8 mouse cellular contexts compared by ENCODE assay signal in the genomic region with DNA sequence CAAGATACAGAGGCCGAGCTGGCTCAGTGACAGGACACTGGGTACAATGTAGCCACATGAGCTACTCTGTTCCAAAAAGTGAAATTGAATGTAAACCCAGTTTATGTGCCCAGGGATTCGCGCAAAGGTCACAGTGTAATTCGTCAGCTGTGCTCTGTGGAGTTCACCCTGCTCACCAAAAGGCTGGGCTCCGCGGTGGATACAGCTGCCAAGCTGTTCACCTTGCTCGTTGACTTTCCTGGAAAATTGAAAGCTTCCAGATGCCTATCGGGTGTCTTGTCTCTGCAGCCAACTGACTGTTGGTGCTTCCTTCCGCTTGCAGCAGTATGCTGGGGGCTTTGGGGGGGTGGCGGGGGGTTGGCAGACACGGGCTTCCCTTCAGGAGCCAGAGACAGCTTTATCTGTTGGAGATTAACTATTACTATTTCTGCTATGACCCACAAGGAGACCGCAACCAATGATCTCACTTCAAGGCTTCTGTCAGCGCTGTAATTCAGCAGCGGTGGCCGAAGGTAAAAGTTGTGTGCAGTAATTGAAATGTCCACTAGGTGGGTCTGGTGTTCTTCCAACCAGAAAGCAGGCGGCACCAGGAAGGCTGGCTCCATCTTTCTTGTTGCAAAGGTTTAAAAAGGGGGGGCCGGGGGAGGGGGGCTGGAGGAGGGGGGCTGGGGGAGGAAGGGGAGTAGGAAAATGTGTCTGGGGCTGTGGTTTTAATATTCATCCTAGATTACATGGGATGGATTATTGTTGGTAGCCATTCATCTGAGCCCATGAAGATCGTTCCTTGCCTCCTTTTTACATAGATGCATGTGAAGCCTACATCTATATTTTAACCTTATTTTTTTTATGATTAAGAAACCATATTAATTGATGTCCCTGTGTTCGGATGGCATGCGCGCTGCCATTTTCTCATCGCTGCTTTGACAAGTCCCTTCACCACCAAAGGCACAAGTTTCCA.
DNase-seq lines count a peak whose midpoint lies in the region; ATAC-seq and TF ChIP-seq lines count a peak whose summit lies in the region.

No protein-coding gene starts in this region.

- H3K4me2 ChIP-seq in forebrain, embryonic 16.5 days (ENCODE audit: low read length) = peak overlapping the region; percentile 42
- H3K4me2 ChIP-seq in hindbrain, embryonic 12.5 days (replicated peaks) = peak overlapping the region; percentile 51

- H3K4me1 ChIP-seq in forebrain, embryonic 16.5 days (replicated peaks; ENCODE audit: control insufficient read depth, insufficient read depth, low read length) = peaks cover 16% of the 10 kb centered on the region
- H3K4me1 ChIP-seq in hindbrain, embryonic 12.5 days = peaks cover 9% of the 10 kb centered on the region

- no peaks in the 10 kb centered on the region for H3K27me3 ChIP-seq in Patski
- no peaks in the 10 kb centered on the region for H3K27me3 ChIP-seq in forebrain, embryonic 16.5 days (replicated peaks; ENCODE audit: control insufficient read depth, insufficient read depth, low read length)
- H3K27me3 ChIP-seq in hindbrain, embryonic 12.5 days = peaks cover 12% of the 10 kb centered on the region

- ATAC-seq in Patski = peak; percentile 78
- ATAC-seq in forebrain, embryonic 16.5 days = peak; percentile 63
- ATAC-seq in hindbrain, embryonic 12.5 days (ENCODE audit: low FRiP score) = peak; percentile 65
- ATAC-seq in erythroid progenitor cell, adult 5-6 weeks (replicated peaks; ENCODE audit: low FRiP score, poor library complexity, severe bottlenecking) = no peak

- 31% methylated on average over 22 of the region's 22 CpGs for WGBS in forebrain, embryonic 16.5 days
- 32% methylated on average over 22 of the region's 22 CpGs for WGBS in hindbrain, embryonic 12.5 days

- no peak overlapping the region for H3K27ac ChIP-seq in forebrain, embryonic 16.5 days (ENCODE audit: low read length)
- no peak overlapping the region for H3K27ac ChIP-seq in hindbrain, embryonic 12.5 days

- CTCF ChIA-PET in Patski (lab: Charles Lee) = interaction anchor here (0.6 to 8.2 kb wide), 14 partner anchors 10 to 1949 kb away, joined by 3 to 134 read pairs (median 3); no protein-coding TSS in a partner anchor

- POLR2A ChIA-PET in Patski (lab: Charles Lee) = interaction anchor here (0.7 kb wide), 1 partner anchor 134 kb away, joined by 5 read pairs; no protein-coding TSS in a partner anchor

- no peak overlapping the region for H3K4me3 ChIP-seq in forebrain, embryonic 16.5 days (replicated peaks; ENCODE audit: low read length)
- peak overlapping the region; percentile 12; the same call in 1 of the 2 replicates for H3K4me3 ChIP-seq in hindbrain, embryonic 12.5 days

- H3K9me3 ChIP-seq in forebrain, embryonic 16.5 days (ENCODE audit: control insufficient read depth, low read length) = no peaks in the 10 kb centered on the region
- H3K9me3 ChIP-seq in hindbrain, embryonic 12.5 days (replicated peaks) = no peaks in the 10 kb centered on the region

- no peaks in the 10 kb centered on the region for H3K36me3 ChIP-seq in forebrain, embryonic 16.5 days (ENCODE audit: control insufficient read depth, insufficient read depth)
- no peaks in the 10 kb centered on the region for H3K36me3 ChIP-seq in hindbrain, embryonic 12.5 days

- peak; percentile 84 for TF ChIP-seq CTCF in Patski (IDR thresholded peaks at IDR 0.05)

- in situ Hi-C loops in Patski (cut with MboI; ENCODE audit: low pct_unique_long_range_greater_than_20kb) = no loop called here

- peak overlapping the region; percentile 1; the same call in 1 of the 2 replicates for H3K9ac ChIP-seq in forebrain, embryonic 16.5 days (replicated peaks; ENCODE audit: low read depth, low read length)
- H3K9ac ChIP-seq in hindbrain, embryonic 12.5 days = peak overlapping the region; percentile 47; the same call in 1 of the 2 replicates

- peak; percentile 34 for DNase-seq in Patski (ENCODE audit: low read depth, low spot score)
- DNase-seq in cerebellum, adult 11 months = peak; percentile 73
- DNase-seq in layer of hippocampus, postnatal 10 days (ENCODE audit: low spot score in 2 of 2) = peak; percentile 74 to 82
- peak; percentile 73 for DNase-seq in lung, postnatal 10 days
- peak; percentile 85 for DNase-seq in right cerebral cortex, adult 18-20 months

Comparison
In these comparisons a context has a peak if more than half of its experiments do, and no peak if none do; other contexts are left out.
1. DNase-seq: peak in every context shown above with its lines; median percentile 85 in right cerebral cortex, adult 18-20 months; 78 in layer of hippocampus, postnatal 10 days; 73 in cerebellum, adult 11 months; 73 in lung, postnatal 10 days; 34 in Patski.